Mouse (Mus musculus) bone marrow, adult 2 months (tissue): ENCODE measurements around the gene Tkt.

Experiments used
- CTCF ChIP-seq: fragments of 200-500 bp; IDR thresholded peaks from 2 replicates; pipeline ENCODE4 v1.5.1; 2011; ENCODE audit warnings: low read length, control low read depth; ENCODE audit not compliant: control insufficient read depth, insufficient read depth
- POLR2A ChIP-seq: fragments of 200-500 bp; IDR thresholded peaks from 2 replicates; pipeline ENCODE4 v1.6.1; 2011; ENCODE audit warnings: low read depth, mild to moderate bottlenecking, control low read depth, low read length, borderline replicate concordance; ENCODE audit not compliant: control insufficient read depth

- no peak for TF ChIP-seq POLR2A
- no peak for TF ChIP-seq CTCF
Observed at GRCm38 (mm10) chr14:30575791-30576190, 27.6 kb downstream of the Tkt start.
